Mouse (Mus musculus) liver, embryonic 14.5 days (tissue): Measurements from ENCODE around the gene Slc37a1.

Experiments
- CTCF ChIP-seq: IDR thresholded peaks from 2 replicates; pipeline ENCODE4 v1.5.1; 2016; ENCODE audit warnings: antibody characterized with exemption, low read depth, control low read depth
- EP300 ChIP-seq: IDR thresholded peaks from 2 replicates; pipeline ENCODE4 v1.6.1; 2016; ENCODE audit warnings: antibody characterized with exemption, low read depth

GRCm38 (mm10) chr17:31257149-31257548 lies 29.4 kb upstream of the Slc37a1 start:
- TF ChIP-seq CTCF (no peak; the same call in 1 of the 2 replicates), EP300 (no peak)
